Mouse (Mus musculus) small intestine, adult 2 months (tissue): ENCODE measurements around the gene Gm10563. TPM values are rescaled to one million over a fixed set of nuclear protein-coding genes. Genes with fewer than 3 reads are reported as not detected.
"Not testable (repeated sequence)": the region's sequence is repeated elsewhere in the genome, so short reads cannot be mapped to it uniquely, and the experiment has no call there.

Experiments used
- H3K27ac ChIP-seq: fragments of 200-500 bp; 2 replicates; pipeline ENCODE4 v1.5.1; 2012; ENCODE audit warnings: low read depth, low read length, control low read depth, inconsistent platforms; ENCODE audit not compliant: insufficient read depth
- H3K27me3 ChIP-seq: fragments of 200-500 bp; 2 replicates; pipeline ENCODE4 v1.6.1; 2012; ENCODE audit warnings: mild to moderate bottlenecking, moderate library complexity, low read length, inconsistent platforms; ENCODE audit not compliant: control insufficient read depth, insufficient read depth
- H3K36me3 ChIP-seq: fragments of 200-500 bp; 2 replicates; pipeline ENCODE4 v1.6.1; 2012; ENCODE audit warnings: mild to moderate bottlenecking, low read length, control low read depth, inconsistent platforms; ENCODE audit not compliant: control insufficient read depth, insufficient read depth
- H3K4me1 ChIP-seq: fragments of 200-500 bp; 2 replicates; pipeline ENCODE4 v1.6.1; 2012; ENCODE audit warnings: low read length, inconsistent platforms, mixed read lengths; ENCODE audit not compliant: control insufficient read depth, insufficient read depth, insufficient read length
- H3K4me3 ChIP-seq: fragments of 200-500 bp; 2 replicates; pipeline ENCODE4 v1.5.1; 2012; ENCODE audit warnings: low read depth, mild to moderate bottlenecking, control low read depth, inconsistent platforms, low read length, moderate library complexity
- CTCF ChIP-seq: fragments of 200-500 bp; IDR thresholded peaks from 2 replicates; pipeline ENCODE4 v1.5.1; 2012; ENCODE audit warnings: low read depth, mild to moderate bottlenecking, control low read depth, inconsistent platforms, low read length, moderate library complexity, mixed read lengths; ENCODE audit not compliant: insufficient replicate concordance, insufficient read length; ENCODE audit errors: extremely low read depth
- POLR2A ChIP-seq: fragments of 200-500 bp; IDR thresholded peaks from 2 replicates; pipeline ENCODE4 v1.6.1; 2012; ENCODE audit warnings: low read depth, mild to moderate bottlenecking, control low read depth, inconsistent platforms, low read length, moderate library complexity
- WGBS: fragments of 180-500 bp; shearing (Covaris S2); methylation state at CpG from one replicate; pipeline ENCODE4 v1.1.7; 2018; 5-methylcytosine and 5-hydroxymethylcytosine counted together
- polyA plus RNA-seq: library from polyadenylated mRNA; depleted of rRNA; stranded (reverse); fragments of >200 nt; gene quantifications from 2 replicates; pipeline ENCODE4 v1.2.3, GENCODE M21; 2012

Gm10563 gene
- polyA plus RNA-seq, 1 experiment: not detected

DNA sequence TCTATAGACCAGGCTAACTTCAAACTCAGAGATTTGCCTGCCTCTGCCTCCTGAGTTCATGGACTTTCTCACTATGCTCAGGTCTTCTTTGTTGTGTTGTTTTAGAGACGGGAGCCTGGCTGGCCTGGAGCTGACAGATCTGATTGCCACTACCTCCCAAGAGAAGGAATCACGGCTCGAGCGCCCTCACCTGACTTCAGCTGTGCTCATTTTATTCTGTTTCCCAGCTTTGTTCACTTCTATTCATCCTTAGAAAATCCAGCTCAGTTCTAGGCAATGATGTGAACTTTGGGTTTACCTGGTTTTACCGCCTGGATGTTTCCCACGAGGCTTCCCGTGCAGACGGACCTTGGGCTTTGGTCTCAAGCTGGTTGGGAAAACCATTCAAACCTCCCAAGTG lies 69.7 kb downstream of the Gm10563 start:
- no peak overlapping the region for H3K27ac ChIP-seq
- TF ChIP-seq POLR2A (no peak), CTCF (no peak)
- H3K36me3 ChIP-seq: peaks cover 24% of the 10 kb centered on the region
- no peaks in the 10 kb centered on the region for H3K27me3 ChIP-seq
- peaks cover 22% of the 10 kb centered on the region; the same call in 1 of the 2 replicates for H3K4me1 ChIP-seq
- WGBS: 78% methylated on average over 8 of the region's 8 CpGs
- H3K4me3 ChIP-seq: no peak overlapping the region

DNA sequence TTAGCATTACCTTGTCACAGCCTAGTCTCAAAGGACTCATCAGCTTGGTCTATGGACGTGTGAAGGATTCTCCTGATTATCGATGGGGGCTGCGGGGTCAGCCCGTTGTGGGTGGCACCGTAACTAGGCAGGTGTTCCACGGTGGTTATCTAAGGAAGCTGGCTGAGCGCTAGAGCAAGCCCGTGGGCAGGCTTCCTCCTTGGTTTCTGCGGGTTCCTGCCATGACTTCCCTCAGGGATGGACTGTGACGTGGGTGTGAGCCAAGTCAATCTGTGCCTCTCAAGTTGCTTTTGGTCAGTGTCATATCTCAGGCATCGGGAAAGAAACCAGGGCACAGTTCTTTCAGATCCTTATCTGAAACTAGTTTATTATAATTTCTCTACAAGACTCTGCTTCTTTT lies 70.3 kb downstream of the Gm10563 start:
- no peaks in the 10 kb centered on the region for H3K27me3 ChIP-seq
- H3K4me3 ChIP-seq: no peak overlapping the region
- peaks cover 24% of the 10 kb centered on the region; the same call in 1 of the 2 replicates for H3K4me1 ChIP-seq
- peaks cover 22% of the 10 kb centered on the region for H3K36me3 ChIP-seq
- 51% methylated on average over 11 of the region's 11 CpGs for WGBS
- no peak overlapping the region for H3K27ac ChIP-seq
- TF ChIP-seq POLR2A (no peak), CTCF (no peak)

DNA sequence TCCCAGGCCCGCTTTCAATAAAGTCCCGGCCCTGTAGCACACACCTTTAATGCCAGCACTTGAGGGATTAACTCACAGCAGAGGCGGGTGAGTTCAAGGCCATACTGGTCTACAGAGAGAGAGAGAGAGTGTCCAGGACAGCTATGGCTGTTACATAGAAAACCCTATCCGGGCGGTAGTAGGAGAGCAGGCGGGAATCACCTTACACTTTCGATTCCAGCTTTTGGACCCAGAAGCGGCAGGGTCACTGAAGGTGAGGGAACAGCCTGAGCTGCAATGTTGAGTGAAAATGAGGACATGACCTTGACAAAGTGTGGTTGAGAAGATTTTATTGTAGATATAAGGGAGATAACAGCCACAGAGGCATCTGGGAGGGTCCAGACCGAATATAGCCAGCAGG lies 71.3 kb downstream of the Gm10563 start:
- peak overlapping the region; percentile 17; the same call in 1 of the 2 replicates for H3K27ac ChIP-seq

DNA sequence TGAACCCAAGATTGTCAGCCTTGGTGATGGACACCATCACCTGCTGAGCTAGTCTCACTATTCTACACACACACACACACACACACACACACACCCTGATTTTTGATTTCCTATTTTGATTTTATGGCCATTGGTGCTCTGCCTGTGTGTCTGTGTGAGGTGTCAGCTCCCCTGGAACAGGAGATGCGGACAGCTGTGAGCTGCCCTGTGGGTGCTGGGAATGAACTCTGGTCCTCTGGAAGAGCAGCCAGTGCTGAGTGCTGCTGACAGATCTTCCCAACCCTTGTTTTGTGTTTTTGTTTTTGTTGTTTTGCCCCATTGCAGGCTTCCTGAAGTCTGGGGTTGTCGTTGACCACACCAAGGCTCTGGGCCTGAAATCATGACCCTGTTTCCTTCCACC lies 72.1 kb downstream of the Gm10563 start:
- Histone ChIP-seq H3K27ac (no peak overlapping the region), H3K4me3 (no peak overlapping the region), H3K36me3 (peaks cover 9% of the 10 kb centered on the region), H3K27me3 (no peaks in the 10 kb centered on the region), H3K4me1 (peaks cover 32% of the 10 kb centered on the region; the same call in 1 of the 2 replicates)
- TF ChIP-seq CTCF: no peak
- TF ChIP-seq POLR2A: no peak
- WGBS: 90% methylated on average over 2 of the region's 2 CpGs

More for the DNA sequence above, 71.3 kb downstream of the Gm10563 start:
- whole genome bisulfite sequencing: 81% methylated on average over 9 of the region's 9 CpGs
- Histone ChIP-seq H3K27me3 (no peaks in the 10 kb centered on the region), H3K4me3 (no peak overlapping the region), H3K4me1 (peaks cover 29% of the 10 kb centered on the region; the same call in 1 of the 2 replicates), H3K36me3 (peaks cover 16% of the 10 kb centered on the region)
- TF ChIP-seq CTCF: no peak
- TF ChIP-seq POLR2A: no peak

DNA sequence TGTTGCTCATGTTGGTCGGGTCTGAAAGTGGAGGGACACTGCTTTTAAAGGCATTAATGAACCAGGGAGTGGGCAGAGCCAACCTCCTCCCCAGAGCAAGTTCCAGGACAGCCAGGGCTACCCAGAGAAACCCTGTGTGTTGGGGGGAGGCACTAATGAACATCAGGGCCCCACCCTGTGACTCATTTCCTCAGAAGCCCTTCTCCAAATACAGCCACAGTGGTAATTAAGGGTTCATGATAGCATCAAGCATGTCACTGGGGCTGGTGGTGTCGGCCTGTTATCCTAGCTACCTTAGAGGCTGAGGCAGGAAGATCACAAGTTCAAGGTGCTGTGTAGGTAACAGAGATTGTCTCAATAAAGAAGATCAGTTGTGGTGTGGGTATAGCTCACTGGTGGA lies 73.8 kb downstream of the Gm10563 start:
- 28% methylated on average over 2 of the region's 2 CpGs for WGBS
- H3K4me1 ChIP-seq: peaks cover 32% of the 10 kb centered on the region; the same call in 1 of the 2 replicates
- no peaks in the 10 kb centered on the region for H3K27me3 ChIP-seq
- no peak for TF ChIP-seq CTCF
- H3K36me3 ChIP-seq: peaks cover 2% of the 10 kb centered on the region; the same call in 1 of the 2 replicates
- peak overlapping the region; percentile 64 for H3K27ac ChIP-seq
- H3K4me3 ChIP-seq: no peak overlapping the region

DNA sequence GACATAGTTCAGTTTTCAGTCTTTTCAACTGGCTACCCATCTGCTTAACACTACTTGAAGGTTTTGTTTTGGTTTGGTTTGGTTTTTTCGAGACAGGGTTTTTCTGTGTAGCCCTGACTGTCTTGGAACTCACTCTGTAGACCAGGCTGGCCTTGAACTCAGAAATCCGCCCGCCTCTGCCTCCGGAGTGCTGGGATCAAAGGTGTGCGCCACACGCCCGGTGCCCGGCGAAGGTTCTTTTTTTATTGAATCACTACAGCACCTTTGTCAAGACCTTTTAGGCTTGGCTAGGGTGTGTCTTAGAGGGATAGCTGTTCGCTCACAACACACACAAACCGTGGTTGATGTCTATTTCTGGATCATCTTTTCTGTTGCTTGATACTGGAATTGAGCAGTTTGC lies 74.9 kb downstream of the Gm10563 start:
- Histone ChIP-seq H3K4me1 (peaks cover 32% of the 10 kb centered on the region; the same call in 1 of the 2 replicates), H3K27ac (peak overlapping the region; percentile 76)
- WGBS: 31% methylated on average over 11 of the region's 11 CpGs
- H3K27me3 ChIP-seq, H3K36me3 ChIP-seq, H3K4me3 ChIP-seq: not testable (repeated sequence)

DNA sequence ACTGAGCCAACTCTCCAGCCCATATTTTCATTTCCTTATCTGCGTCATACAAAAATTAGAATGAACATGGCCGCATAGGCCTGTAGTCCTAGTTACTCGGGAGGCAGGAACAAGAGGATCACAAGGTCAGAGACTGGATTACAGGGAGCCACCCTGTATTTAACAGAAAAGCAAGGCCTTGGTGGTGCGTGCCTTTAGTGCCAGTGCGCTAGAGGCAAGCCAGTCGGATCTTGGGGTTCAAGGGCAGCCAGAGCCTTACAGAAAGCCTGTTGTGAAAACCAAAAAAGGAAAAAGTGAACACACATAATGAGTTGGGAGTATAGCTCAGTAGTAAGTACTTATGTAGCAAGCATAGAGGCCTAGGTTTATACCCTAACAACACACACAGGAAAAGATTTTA lies 75.4 kb downstream of the Gm10563 start:
- peaks cover 30% of the 10 kb centered on the region; the same call in 1 of the 2 replicates for H3K4me1 ChIP-seq
- WGBS: 83% methylated on average over 6 of the region's 6 CpGs

DNA sequence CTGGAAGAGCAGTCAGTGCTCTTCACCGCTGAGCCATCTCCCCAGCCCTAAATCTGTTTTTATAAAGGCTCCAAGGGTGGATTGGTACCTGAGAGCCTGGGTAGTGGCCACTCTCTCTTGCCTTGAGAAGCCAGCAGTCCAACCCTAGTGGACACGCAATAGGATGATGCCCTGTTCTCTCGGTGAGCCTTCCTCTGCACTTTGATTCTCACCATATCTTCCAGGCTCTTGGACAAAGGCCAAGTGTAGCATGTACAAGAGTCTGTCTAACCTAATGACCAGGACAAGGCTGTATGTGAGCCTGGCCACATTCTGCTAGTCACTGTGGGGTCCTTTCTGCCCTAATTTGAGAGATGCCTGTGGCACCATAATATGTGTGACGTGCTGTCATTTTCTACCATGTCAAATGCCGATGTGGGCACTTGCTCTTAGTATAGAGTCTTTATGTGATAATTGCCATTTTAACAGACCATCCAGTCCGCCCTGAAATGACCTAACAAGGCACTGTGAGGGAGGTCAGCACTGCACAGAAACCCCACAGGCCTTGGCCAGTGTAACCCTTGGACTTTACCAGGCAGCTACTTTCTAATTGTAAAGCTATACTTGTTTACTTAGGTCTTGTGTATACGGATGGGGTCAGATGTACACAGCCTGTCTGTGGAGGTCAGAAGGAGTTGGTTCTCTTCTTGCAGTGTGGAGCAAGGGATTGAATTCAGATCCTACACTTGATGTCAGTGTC lies 76.4 kb downstream of the Gm10563 start:
- Histone ChIP-seq H3K4me1 (peaks cover 29% of the 10 kb centered on the region; the same call in 1 of the 2 replicates), H3K27me3 (no peaks in the 10 kb centered on the region), H3K27ac (peak overlapping the region; percentile 45), H3K36me3 (no peaks in the 10 kb centered on the region), H3K4me3 (no peak overlapping the region)
- TF ChIP-seq CTCF (no peak; the same call in 1 of the 2 replicates), POLR2A (no peak)
- 68% methylated on average over 7 of the region's 7 CpGs for whole genome bisulfite sequencing

More for the DNA sequence above, 75.4 kb downstream of the Gm10563 start:
- Histone ChIP-seq H3K27me3 (no peaks in the 10 kb centered on the region), H3K36me3 (no peaks in the 10 kb centered on the region), H3K27ac (peak overlapping the region; percentile 76; the same call in 1 of the 2 replicates), H3K4me3 (no peak overlapping the region)
- no peak for TF ChIP-seq POLR2A
- TF ChIP-seq CTCF: no peak
